Mouse (Mus musculus): ENCODE measurements around the gene Iqcf1.

DNA sequence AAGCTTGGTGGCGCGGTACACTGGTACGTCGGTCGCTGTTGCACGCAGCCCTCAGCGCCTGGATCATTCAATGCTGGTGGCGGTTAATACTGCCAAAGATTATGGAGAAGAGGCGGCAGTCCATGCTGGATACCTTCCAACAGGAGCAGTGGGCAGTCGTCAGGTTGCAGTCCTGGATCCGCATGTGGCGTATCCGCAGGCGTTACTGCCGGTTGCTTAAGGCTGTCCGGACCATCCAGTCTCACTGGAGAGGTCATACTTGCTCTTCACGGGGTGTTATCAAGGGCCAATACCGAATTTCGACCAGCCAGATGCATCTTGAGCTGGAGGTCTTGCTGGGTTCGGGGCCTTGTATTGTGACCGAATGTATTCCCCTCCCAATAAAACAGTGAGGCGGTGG lies 2.1 kb downstream of the Iqcf1 start:
- no peak for TF ChIP-seq CTCF (IDR thresholded peaks at IDR 0.05)
- no peak for TF ChIP-seq POLR2A (IDR thresholded peaks at IDR 0.05; ENCODE audit: insufficient read depth, low read depth, low read length)
- TF ChIP-seq EP300 (IDR thresholded peaks at IDR 0.05; ENCODE audit: insufficient read depth, low read depth, low read length) = no peak
